Mouse (Mus musculus): Measurements from ENCODE around the gene Bard1. TPM values are rescaled to one million over a fixed set of nuclear protein-coding genes. Genes with fewer than 3 reads are reported as not detected.

The Bard1 gene
- total RNA-seq (2012; rRNA removed) (10.9 and 12.8 TPM in 2 replicates), polyA plus RNA-seq (2012; ENCODE audit: insufficient read depth in 1 of 2, insufficient read length in 2 of 2, low read depth in 1 of 2, low replicate concordance in 2 of 2, missing spikeins in 1 of 2) (1 to 10 TPM in 1 of 2 experiments, not detected in 1; 8.1 TPM)

DNA sequence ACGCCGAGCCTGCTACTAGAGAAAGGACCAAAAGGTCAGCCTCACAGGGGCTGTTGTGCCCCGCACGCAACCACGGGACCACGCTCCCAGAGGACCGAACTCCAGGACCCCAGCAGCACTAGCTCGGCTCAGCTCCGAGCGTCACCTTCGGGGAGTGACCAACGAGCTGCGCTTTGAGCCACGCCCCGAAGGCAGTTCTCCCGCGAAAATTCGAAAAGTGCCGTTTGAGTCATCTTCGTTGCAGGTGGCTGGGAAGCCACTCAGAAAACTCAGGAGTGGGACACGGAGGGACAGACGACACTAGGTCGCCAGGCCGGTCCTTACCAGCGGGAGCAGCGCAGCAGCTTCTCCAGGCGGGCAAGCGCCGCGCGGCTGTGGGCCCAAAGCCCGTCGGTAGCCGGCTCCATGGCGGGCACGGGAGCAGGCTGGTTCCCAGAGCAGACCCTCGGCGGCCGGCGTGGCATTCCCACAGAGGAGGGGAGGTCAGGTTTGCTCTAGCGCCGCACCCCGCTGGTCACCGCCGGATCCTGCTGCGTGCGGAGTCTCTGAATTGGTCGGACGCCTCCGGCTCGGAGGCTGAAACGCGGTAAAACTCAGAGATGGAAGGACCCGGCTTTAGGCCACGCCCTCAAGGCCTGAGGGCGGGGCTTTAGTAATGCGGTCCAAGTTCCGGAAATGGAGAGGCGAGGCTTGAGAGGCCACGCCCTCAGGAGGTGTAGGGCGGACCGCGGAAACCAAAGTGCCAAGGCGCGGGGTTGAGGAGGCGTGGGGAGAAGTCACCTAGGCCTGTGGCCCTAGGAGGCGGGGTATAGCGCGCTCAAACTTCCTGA lies at the start of gene Bard1:
TSS of gene Bard1 (minus strand) at position 803 of the 830 bp plus-strand sequence.
- H3K36me3 ChIP-seq (ENCODE audit: control insufficient read depth in 1 of 2, insufficient read depth in 2 of 2, low read length in 2 of 2), result peaks cover 0 to 34% of the 10 kb centered on the region in 2 experiments; a peak in 3 of 4 replicates
- peak; percentile 99 for DNase-seq (ENCODE audit: low read depth, low spot score)
- H3K4me3 ChIP-seq (ENCODE audit: control insufficient read depth in 1 of 2, insufficient read depth in 1 of 2, low read depth in 2 of 2, low read length in 2 of 2), result peak within 1 kb of the TSS; percentile 75 to 91
- H3K79me2 ChIP-seq (ENCODE audit: control insufficient read depth, insufficient read depth, low read length, poor library complexity), result peaks cover 36% of the 10 kb centered on the region
- no peaks in the 10 kb centered on the region for H3K9me3 ChIP-seq (replicated peaks; ENCODE audit: insufficient read depth, low read length)
- peak within 1 kb of the TSS; percentile 88 for H3K27ac ChIP-seq (ENCODE audit: control insufficient read depth, low read depth, low read length)
- H3K9ac ChIP-seq (ENCODE audit: control insufficient read depth, low read depth, low read length, poor library complexity, severe bottlenecking), result peak within 1 kb of the TSS; percentile 96
- peaks cover 8 to 29% of the 10 kb centered on the region in 2 experiments for H3K4me1 ChIP-seq (ENCODE audit: control insufficient read depth in 1 of 2, insufficient read depth in 2 of 2, low read length in 2 of 2)
- no peaks in the 10 kb centered on the region for H3K27me3 ChIP-seq (ENCODE audit: control insufficient read depth in 1 of 2, insufficient read depth in 2 of 2, low read length in 2 of 2)
- TF ChIP-seq UBTF (IDR thresholded peaks at IDR 0.05; ENCODE audit: borderline replicate concordance, insufficient read depth, low read depth, low read length) (no peak), ZC3H11A (IDR thresholded peaks at IDR 0.05; ENCODE audit: low read depth, low read length) (no peak), E2F4 (IDR thresholded peaks at IDR 0.05; ENCODE audit: borderline replicate concordance, low read depth, low read length) (peak; percentile 97; the same call in 1 of the 2 replicates), ELF1 (IDR thresholded peaks at IDR 0.05; ENCODE audit: low read depth, low read length) (peak; percentile 84), MYB (IDR thresholded peaks at IDR 0.05; ENCODE audit: low read depth, low read length) (no peak), MAX (IDR thresholded peaks at IDR 0.05; ENCODE audit: low read length) (no peak), CHD2 (IDR thresholded peaks at IDR 0.05; ENCODE audit: low read length) (no peak), POLR2AphosphoS2 (IDR thresholded peaks at IDR 0.05; ENCODE audit: low read length) (peak; percentile 72; the same call in 1 of the 2 replicates), NELFE (IDR thresholded peaks at IDR 0.05; ENCODE audit: low read depth, low read length) (peak; percentile 56), EP300 (IDR thresholded peaks at IDR 0.05; ENCODE audit: low read depth in 1 of 2, low read length in 2 of 2) (no peak), CHD1 (IDR thresholded peaks at IDR 0.05; ENCODE audit: low read depth, low read length) (no peak), GATA1 (IDR thresholded peaks at IDR 0.05; ENCODE audit: low read depth, low read length) (no peak), MEF2A (IDR thresholded peaks at IDR 0.05; ENCODE audit: extremely low read depth, insufficient replicate concordance, low read depth, low read length, poor library complexity, severe bottlenecking) (0 out of 2 replicates have a peak, but pooled peaks have one; percentile 40), KAT2A (conservative IDR thresholded peaks at IDR 0.05; ENCODE audit: low read depth, low read length) (no peak; the same call in 1 of the 2 replicates), RAD21 (IDR thresholded peaks at IDR 0.05; ENCODE audit: low read depth, low read length) (no peak), POLR2AphosphoS5 (IDR thresholded peaks at IDR 0.05; ENCODE audit: borderline replicate concordance, low read depth, low read length) (0 out of 2 replicates have a peak, but pooled peaks have one; percentile 58), USF1 (IDR thresholded peaks at IDR 0.05; ENCODE audit: low read depth, low read length) (no peak), TAL1 (IDR thresholded peaks at IDR 0.05; ENCODE audit: low read length) (no peak), JUND (IDR thresholded peaks at IDR 0.05; ENCODE audit: low read depth, low read length) (no peak), TCF12 (IDR thresholded peaks at IDR 0.05; ENCODE audit: low read depth, low read length) (no peak), ZNF384 (IDR thresholded peaks at IDR 0.05; ENCODE audit: low read depth, low read length) (no peak), POLR2A (IDR thresholded peaks at IDR 0.05; ENCODE audit: control insufficient read depth in 1 of 2, insufficient read depth in 1 of 2, low read depth in 1 of 2, low read length in 2 of 2, poor library complexity in 1 of 2) (peak; percentile 83 to 90), ZKSCAN1 (IDR thresholded peaks at IDR 0.05; ENCODE audit: low read depth, low read length) (no peak), SMC3 (IDR thresholded peaks at IDR 0.05; ENCODE audit: low read depth, low read length) (no peak), ETS1 (IDR thresholded peaks at IDR 0.05; ENCODE audit: low read depth, low read length) (no peak; the same call in 1 of the 2 replicates), MAZ (IDR thresholded peaks at IDR 0.05; ENCODE audit: low read depth, low read length) (peak; percentile 31; the same call in 1 of the 2 replicates), HCFC1 (IDR thresholded peaks at IDR 0.05; ENCODE audit: low read depth, low read length) (peak; percentile 71), GABPA (IDR thresholded peaks at IDR 0.05; ENCODE audit: low read depth, low read length) (no peak), TBP (IDR thresholded peaks at IDR 0.05; ENCODE audit: low read depth, low read length) (no peak), NRF1 (IDR thresholded peaks at IDR 0.05; ENCODE audit: insufficient read depth, low read depth, low read length, poor library complexity, severe bottlenecking) (no peak), MAFK (IDR thresholded peaks at IDR 0.05; ENCODE audit: borderline replicate concordance, low read depth, low read length) (no peak), MXI1 (IDR thresholded peaks at IDR 0.05; ENCODE audit: low read depth, low read length) (peak; percentile 51), SIN3A (IDR thresholded peaks at IDR 0.05; ENCODE audit: low read length) (peak; percentile 77), ZMIZ1 (IDR thresholded peaks at IDR 0.05; ENCODE audit: low read depth, low read length) (no peak), BHLHE40 (IDR thresholded peaks at IDR 0.05; ENCODE audit: borderline replicate concordance, low read depth, low read length) (no peak)

All from MEL (cell line).